Mouse (Mus musculus) neural tube, embryonic 10.5 days (tissue): ENCODE measurements around the gene Gm2030.
"Not testable (repeated sequence)": the region's sequence is repeated elsewhere in the genome, so short reads cannot be mapped to it uniquely, and the experiment has no call there.

ENCODE experiments used
- DNase-seq: peaks from one replicate; pipeline ENCODE4 v3.0.0-alpha.2; 2017; ENCODE audit warnings: low spot score; ENCODE audit errors: extremely low spot score

The Gm2030 gene

DNA sequence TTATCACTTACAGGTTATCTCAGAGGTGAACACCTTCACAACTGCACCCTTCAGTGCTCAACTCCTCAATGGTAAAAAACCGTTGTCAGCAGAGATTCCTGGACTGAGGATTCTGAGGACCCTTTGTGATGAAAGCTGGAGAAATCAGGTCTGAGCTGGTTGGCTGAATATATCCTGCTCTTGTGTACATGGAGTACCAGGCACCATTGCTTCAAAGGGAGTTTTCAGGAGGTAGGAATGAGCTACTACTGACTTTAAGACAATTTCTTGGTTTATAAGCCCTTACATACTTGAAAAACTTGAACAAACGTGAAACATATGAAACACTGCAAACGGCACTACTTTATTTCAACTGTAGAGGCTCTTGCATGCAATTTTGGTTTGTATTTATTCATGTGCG is at the start of gene Gm2030:
Gene Gm2030 (minus strand): TSS at position 101 of the 400 bp plus-strand sequence.
- DNase-seq = not testable (repeated sequence)
